Mouse (Mus musculus) kidney, embryonic 15.5 days (tissue): ENCODE measurements around the gene Tssk2. TPM values are rescaled to one million over a fixed set of nuclear protein-coding genes. Genes with fewer than 3 reads are reported as not detected.

Experiments used
- ATAC-seq: fragments of 200-750 bp; cut with Nextera tagmentation; replicated peaks from 2 replicates; pipeline ENCODE4 v1.8.0; 2017; ENCODE audit warnings: moderate TSS enrichment; ENCODE audit not compliant: low FRiP score
- H3K27ac ChIP-seq: fragments of 300-500 bp; sonication (generic); 2 replicates; pipeline ENCODE4 v1.5.1; 2015; ENCODE audit warnings: mild to moderate bottlenecking, inconsistent platforms
- H3K27me3 ChIP-seq: fragments of 300-500 bp; sonication (generic); 2 replicates; pipeline ENCODE4 v1.6.1; 2015; ENCODE audit warnings: inconsistent platforms
- H3K36me3 ChIP-seq: fragments of 300-500 bp; sonication (generic); 2 replicates; pipeline ENCODE4 v1.6.1; 2015; ENCODE audit warnings: inconsistent platforms
- H3K4me1 ChIP-seq: fragments of 300-500 bp; sonication (generic); 2 replicates; pipeline ENCODE4 v1.6.1; 2015; ENCODE audit warnings: inconsistent platforms
- H3K4me2 ChIP-seq: fragments of 300-500 bp; sonication (generic); 2 replicates; pipeline ENCODE4 v1.6.1; 2015; ENCODE audit warnings: moderate library complexity, mild to moderate bottlenecking, inconsistent platforms
- H3K4me3 ChIP-seq: fragments of 300-500 bp; sonication (generic); replicated peaks from 2 replicates; pipeline ENCODE4 v1.5.1; 2015; ENCODE audit warnings: mild to moderate bottlenecking, inconsistent platforms
- H3K9ac ChIP-seq: fragments of 300-500 bp; sonication (generic); 2 replicates; pipeline ENCODE4 v1.6.1; 2015; ENCODE audit warnings: mild to moderate bottlenecking, inconsistent platforms
- H3K9me3 ChIP-seq: fragments of 300-500 bp; sonication (generic); replicated peaks from 2 replicates; pipeline ENCODE4 v1.6.1; 2016; ENCODE audit warnings: inconsistent platforms
- WGBS: fragments of 180-500 bp; shearing (Covaris S2); methylation state at CpG from one replicate; pipeline ENCODE4 v1.1.7; 2015; ENCODE audit warnings: mixed read lengths; 5-methylcytosine and 5-hydroxymethylcytosine counted together
- polyA plus RNA-seq: library from polyadenylated mRNA; unstranded; fragments of >200 nt; fragmentation: Nextera tagmentation; extraction: Ambion mirVana; gene quantifications from 2 replicates; pipeline ENCODE4 v1.2.1, GENCODE M21; 2015

Tssk2 gene
- polyA plus RNA-seq, 1 experiment from 2014 or later = not detected

- Histone ChIP-seq H3K4me3 (peak within 1 kb of the TSS; percentile 44), H3K9ac (peak within 1 kb of the TSS; percentile 11), H3K9me3 (0 out of 2 replicates have a peak, but pooled peaks cover 3% of the 10 kb centered on the region), H3K4me2 (peak within 1 kb of the TSS; percentile 63), H3K36me3 (no peaks in the 10 kb centered on the region), H3K27me3 (peaks cover 79% of the 10 kb centered on the region), H3K4me1 (peaks cover 23% of the 10 kb centered on the region), H3K27ac (no peak within 1 kb of the TSS)
- under 1% methylated on average over 105 of the region's 106 CpGs for WGBS
- ATAC-seq = no peak
These were observed 16.1 kb downstream of the Tssk2 start, which contains the start of gene Gsc2 for GRCm38 (mm10) chr16:17914307-17915249. Gsc2 (minus strand) TSS chr16:17915059.

DNA sequence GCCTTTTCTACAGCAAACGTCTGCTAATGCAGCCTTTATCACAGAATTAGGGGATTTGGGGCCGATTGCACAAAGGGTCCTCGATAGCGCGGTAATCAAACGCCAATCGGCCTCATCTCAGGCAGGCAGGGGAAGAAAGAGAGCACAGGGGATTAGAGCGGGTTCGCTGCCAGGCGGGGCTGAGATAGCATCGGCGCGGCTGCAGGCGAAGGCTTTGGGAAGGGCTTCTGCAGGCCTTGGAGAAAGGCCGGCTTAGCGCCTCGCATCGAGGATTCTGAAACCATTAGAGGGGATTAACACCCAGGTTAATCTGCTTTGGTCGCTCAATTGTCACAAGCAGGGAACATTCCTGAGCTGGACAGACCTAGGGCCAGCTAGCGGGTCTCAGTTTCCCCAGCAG is 22.1 kb downstream of the Tssk2 start:
- peak overlapping the region; percentile 83 for H3K4me2 ChIP-seq
- peak overlapping the region; percentile 86; the same call in 1 of the 2 replicates for H3K9ac ChIP-seq
- no peak for ATAC-seq
- H3K27ac ChIP-seq = no peak overlapping the region
- peaks cover 11% of the 10 kb centered on the region for H3K36me3 ChIP-seq
- 17% methylated on average over 20 of the region's 20 CpGs for WGBS
- H3K27me3 ChIP-seq = peaks cover 55% of the 10 kb centered on the region
- H3K4me3 ChIP-seq = peak overlapping the region; percentile 62; the same call in 1 of the 2 replicates
- peaks cover 24% of the 10 kb centered on the region for H3K4me1 ChIP-seq
- 0 out of 2 replicates have a peak, but pooled peaks cover 3% of the 10 kb centered on the region for H3K9me3 ChIP-seq

- H3K4me2 ChIP-seq = peak overlapping the region; percentile 83
- H3K4me3 ChIP-seq = peak overlapping the region; percentile 62
These were observed 23.1 kb downstream of the Tssk2 start for GRCm38 (mm10) chr16:17921325-17922162.

GRCm38 (mm10) chr16:17922163-17922538 is 23.7 kb downstream of the Tssk2 start:
- Histone ChIP-seq H3K27me3 (peaks cover 39% of the 10 kb centered on the region), H3K36me3 (peaks cover 21% of the 10 kb centered on the region), H3K9ac (peak overlapping the region; percentile 86), H3K4me3 (peak overlapping the region; percentile 62), H3K9me3 (0 out of 2 replicates have a peak, but pooled peaks cover 3% of the 10 kb centered on the region), H3K4me2 (peak overlapping the region; percentile 83), H3K4me1 (peaks cover 32% of the 10 kb centered on the region), H3K27ac (peak overlapping the region; percentile 88)
- WGBS = under 1% methylated on average over 14 of the region's 14 CpGs
- peak; percentile 15; the same call in 1 of the 2 replicates for ATAC-seq

More at GRCm38 (mm10) chr16:17921325-17922162, 23.1 kb downstream of the Tssk2 start:
- Histone ChIP-seq H3K9me3 (0 out of 2 replicates have a peak, but pooled peaks cover 3% of the 10 kb centered on the region), H3K27me3 (peaks cover 45% of the 10 kb centered on the region), H3K27ac (peak overlapping the region; percentile 88), H3K9ac (peak overlapping the region; percentile 86), H3K4me1 (peaks cover 26% of the 10 kb centered on the region), H3K36me3 (peaks cover 21% of the 10 kb centered on the region)
- 2% methylated on average over 47 of the region's 47 CpGs for whole genome bisulfite sequencing
- ATAC-seq = peak; percentile 90

DNA sequence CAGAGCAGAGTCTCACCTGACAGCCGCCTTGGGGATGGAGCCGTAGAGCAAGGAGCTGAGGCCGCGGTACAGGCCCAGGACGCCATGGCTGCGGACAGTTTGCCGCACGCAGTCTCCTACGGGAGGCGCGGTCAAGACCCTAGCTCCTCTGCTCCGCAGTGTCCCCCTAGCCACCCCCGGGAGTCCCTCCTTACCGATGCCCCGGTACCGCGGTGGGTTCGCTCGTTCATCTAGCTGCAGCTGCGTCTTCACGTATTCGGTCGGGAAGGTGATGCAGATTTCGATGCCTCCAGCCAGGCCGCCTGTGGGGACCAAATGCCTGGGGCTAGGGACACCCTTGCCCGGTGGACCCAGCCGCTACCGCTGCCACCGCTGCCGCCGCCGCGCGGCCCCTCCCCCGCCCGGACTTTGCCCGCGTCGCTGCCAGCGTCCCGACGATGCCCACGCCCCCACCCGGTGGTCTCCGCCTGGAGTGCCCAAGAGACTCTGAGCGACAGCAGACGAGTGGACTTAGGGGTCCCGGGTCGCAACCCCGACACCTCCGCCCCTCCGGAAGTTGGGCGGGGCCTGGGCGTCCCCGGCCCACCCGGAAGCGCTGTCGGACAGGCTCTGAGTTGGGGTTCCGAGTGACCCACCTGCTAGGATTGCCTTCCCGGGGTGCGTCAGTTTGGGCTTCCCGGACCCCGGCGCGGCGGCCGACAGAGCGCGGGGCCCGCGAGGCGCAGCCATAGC is 29.1 kb downstream of the Tssk2 start:
- H3K4me3 ChIP-seq = peak overlapping the region; percentile 96
- H3K4me2 ChIP-seq = peak overlapping the region; percentile 99
- H3K9ac ChIP-seq = peak overlapping the region; percentile 83
- H3K9me3 ChIP-seq = no peaks in the 10 kb centered on the region
- H3K27ac ChIP-seq = peak overlapping the region; percentile 94
- H3K36me3 ChIP-seq = peaks cover 21% of the 10 kb centered on the region
- WGBS = under 1% methylated on average over 72 of the region's 72 CpGs
- peaks cover 28% of the 10 kb centered on the region for H3K4me1 ChIP-seq
- peak; percentile 61 for ATAC-seq
- H3K27me3 ChIP-seq = no peaks in the 10 kb centered on the region

DNA sequence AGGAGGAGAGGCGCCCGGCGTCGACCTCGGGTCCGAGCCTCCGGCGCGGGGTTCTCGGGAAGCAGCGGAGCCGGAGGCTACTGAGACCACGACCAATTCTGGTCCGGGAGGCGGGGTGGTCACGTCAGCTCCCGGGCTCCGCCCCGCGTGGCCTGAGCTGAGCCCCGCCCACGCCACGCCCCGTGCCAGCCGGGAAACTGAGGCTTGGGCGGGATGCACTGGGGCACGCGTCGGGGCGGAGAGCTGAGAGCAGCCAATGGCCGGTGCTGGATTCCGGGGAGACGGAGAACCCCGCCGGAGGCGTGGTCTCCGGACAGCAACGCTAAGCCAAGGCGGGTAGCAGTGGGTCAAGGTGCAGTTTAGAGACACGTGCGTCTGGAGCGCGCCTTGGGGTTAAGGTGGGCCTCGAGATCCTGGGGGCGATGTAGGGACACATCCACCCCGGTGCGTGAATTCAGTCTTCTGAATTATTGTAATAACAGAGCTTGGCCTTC is 29.7 kb downstream of the Tssk2 start, which contains the start of gene Slc25a1:
Gene Slc25a1, minus strand, starts transcription at position 133 of the 494 bp plus-strand sequence.
- peak within 1 kb of the TSS; percentile 99 for H3K4me2 ChIP-seq
- no peaks in the 10 kb centered on the region for H3K9me3 ChIP-seq
- peaks cover 21% of the 10 kb centered on the region for H3K36me3 ChIP-seq
- peak within 1 kb of the TSS; percentile 96 for H3K4me3 ChIP-seq
- H3K4me1 ChIP-seq = peaks cover 21% of the 10 kb centered on the region
- H3K27ac ChIP-seq = peak within 1 kb of the TSS; percentile 94
- no peaks in the 10 kb centered on the region for H3K27me3 ChIP-seq
- WGBS = under 1% methylated on average over 47 of the region's 47 CpGs
- peak within 1 kb of the TSS; percentile 83 for H3K9ac ChIP-seq
- peak; percentile 85 for ATAC-seq

DNA sequence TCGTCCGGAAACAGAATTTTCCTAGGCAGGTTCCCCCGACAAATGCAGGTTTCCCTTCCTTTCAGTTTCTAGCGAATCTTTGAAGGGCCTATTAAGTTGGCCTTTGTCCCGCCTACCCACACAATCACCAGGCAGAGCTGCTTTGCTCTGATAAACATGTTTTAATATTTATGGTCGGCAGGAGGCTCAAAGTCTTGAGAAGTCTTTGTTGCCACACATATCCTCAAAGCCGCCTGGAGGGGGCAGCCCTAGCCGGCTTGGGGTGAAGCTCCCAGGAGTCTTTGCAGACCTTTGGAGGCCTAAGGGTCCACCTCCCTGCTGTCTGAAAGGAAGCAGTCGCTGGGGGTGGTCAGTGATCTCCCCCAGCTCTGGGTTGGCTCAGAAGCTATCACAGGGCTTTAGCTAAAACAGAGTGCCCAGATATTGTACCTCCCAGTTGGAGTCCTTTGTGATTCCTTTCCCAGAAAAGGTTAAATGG is 30.2 kb downstream of the Tssk2 start:
- H3K4me1 ChIP-seq = peaks cover 20% of the 10 kb centered on the region
- H3K4me2 ChIP-seq = peak overlapping the region; percentile 99
- WGBS = under 1% methylated on average over 9 of the region's 9 CpGs
- H3K27ac ChIP-seq = peak overlapping the region; percentile 94
- H3K9me3 ChIP-seq = no peaks in the 10 kb centered on the region
- peak; percentile 31 for ATAC-seq
- H3K4me3 ChIP-seq = peak overlapping the region; percentile 96
- peak overlapping the region; percentile 83 for H3K9ac ChIP-seq
- no peaks in the 10 kb centered on the region for H3K27me3 ChIP-seq
- peaks cover 21% of the 10 kb centered on the region for H3K36me3 ChIP-seq

DNA sequence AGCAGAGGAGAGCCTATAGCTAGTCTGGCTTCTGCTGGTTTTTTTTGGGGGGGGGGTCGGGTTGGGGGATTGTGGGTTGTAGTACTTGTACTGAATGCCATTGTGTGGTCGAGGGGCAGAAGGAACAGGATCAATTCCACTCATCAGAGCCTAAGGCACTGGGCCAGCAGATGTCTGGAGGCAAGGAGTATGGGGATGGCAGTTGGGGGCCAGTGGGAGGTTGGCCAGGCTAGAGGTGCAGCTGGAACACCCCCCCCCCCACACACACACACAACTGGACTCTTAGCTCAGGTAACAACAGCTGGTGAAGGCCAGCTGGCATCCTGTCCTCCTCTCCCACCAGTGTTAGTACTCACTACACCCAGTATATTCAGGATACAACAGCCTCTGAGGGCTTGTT is 30.8 kb downstream of the Tssk2 start:
- Histone ChIP-seq H3K27me3 (no peaks in the 10 kb centered on the region; the same call in 1 of the 2 replicates), H3K4me2 (no peak overlapping the region), H3K36me3 (peaks cover 21% of the 10 kb centered on the region), H3K9ac (no peak overlapping the region), H3K4me3 (no peak overlapping the region), H3K27ac (peak overlapping the region; percentile 94; the same call in 1 of the 2 replicates), H3K4me1 (peaks cover 20% of the 10 kb centered on the region), H3K9me3 (no peaks in the 10 kb centered on the region)
- 15% methylated on average over 2 of the region's 2 CpGs for WGBS
- no peak for ATAC-seq

GRCm38 (mm10) chr16:17929631-17930030 is 31.2 kb downstream of the Tssk2 start:
- H3K9me3 ChIP-seq = no peaks in the 10 kb centered on the region
- no peak for ATAC-seq
- peaks cover 20% of the 10 kb centered on the region for H3K4me1 ChIP-seq
- no peaks in the 10 kb centered on the region; the same call in 1 of the 2 replicates for H3K27me3 ChIP-seq
- peaks cover 19% of the 10 kb centered on the region for H3K36me3 ChIP-seq
- 76% methylated on average over 2 of the region's 2 CpGs for WGBS
- H3K4me2 ChIP-seq = no peak overlapping the region
- H3K9ac ChIP-seq = no peak overlapping the region
- no peak overlapping the region for H3K4me3 ChIP-seq
- H3K27ac ChIP-seq = no peak overlapping the region

GRCm38 (mm10) chr16:17931906-17932460 is 33.5 kb downstream of the Tssk2 start:
- ATAC-seq = no peak
- Histone ChIP-seq H3K27ac (no peak overlapping the region), H3K4me1 (peaks cover 15% of the 10 kb centered on the region), H3K27me3 (peaks cover 12% of the 10 kb centered on the region; the same call in 1 of the 2 replicates), H3K4me2 (no peak overlapping the region), H3K9ac (no peak overlapping the region), H3K36me3 (no peaks in the 10 kb centered on the region), H3K4me3 (no peak overlapping the region), H3K9me3 (no peaks in the 10 kb centered on the region)
- WGBS = 72% methylated on average over 5 of the region's 5 CpGs
